Mouse (Mus musculus) kidney, adult 2 months (tissue): ENCODE measurements around the gene Krtap5-2.
"Not testable (repeated sequence)": the region's sequence is repeated elsewhere in the genome, so short reads cannot be mapped to it uniquely, and the experiment has no call there.

Experiments used
- CTCF ChIP-seq: fragments of 200-500 bp; conservative IDR thresholded peaks from 2 replicates; pipeline ENCODE4 v1.5.1; 2011; ENCODE audit warnings: low read depth, mild to moderate bottlenecking, control low read depth, low read length, moderate library complexity, mixed read lengths; ENCODE audit not compliant: insufficient read depth, insufficient read length
- POLR2A ChIP-seq: fragments of 200-500 bp; IDR thresholded peaks from one replicate; pipeline ENCODE4 v1.6.1; 2011; ENCODE audit warnings: low read depth, low read length, control low read depth

GRCm38 (mm10) chr7:142165639-142166038 is 10.2 kb downstream of the Krtap5-2 start, which contains the start of gene Gm4553:
- TF ChIP-seq POLR2A, CTCF: not testable (repeated sequence)
